In genomic region chr10:38586061-38586460, GRCm38 (mm10) we compare ENCODE assay signal across 17 mouse cellular contexts.
"Had no signal": no experiment of that assay in that cellular context is flagged by ENCODE, and none has a peak within 500 bp of the region (broad histone marks: within the 10 kb centered on the region; RNA-seq: fewer than 3 reads in every experiment).

No protein-coding gene starts in this region.

- H3K27me3 ChIP-seq: neural tube, embryonic 12.5 days; neural tube, embryonic 13.5 days; neural tube, embryonic 15.5 days; stomach, embryonic 15.5 days had no signal

- H3K9me3 ChIP-seq: neural tube, embryonic 12.5 days; neural tube, embryonic 13.5 days; neural tube, embryonic 15.5 days; stomach, embryonic 15.5 days had no signal

- H3K4me1 ChIP-seq: neural tube, embryonic 12.5 days; neural tube, embryonic 13.5 days; neural tube, embryonic 15.5 days; stomach, embryonic 15.5 days had no signal

- H3K4me2 ChIP-seq: neural tube, embryonic 12.5 days; neural tube, embryonic 13.5 days; neural tube, embryonic 15.5 days; stomach, embryonic 15.5 days had no signal

- H3K4me3 ChIP-seq: neural tube, embryonic 12.5 days; neural tube, embryonic 13.5 days; neural tube, embryonic 15.5 days; stomach, embryonic 15.5 days had no signal

- H3K36me3 ChIP-seq: neural tube, embryonic 12.5 days; neural tube, embryonic 13.5 days; neural tube, embryonic 15.5 days; stomach, embryonic 15.5 days had no signal

- H3K9ac ChIP-seq: neural tube, embryonic 12.5 days; neural tube, embryonic 13.5 days; neural tube, embryonic 15.5 days; stomach, embryonic 15.5 days had no signal

- DNase-seq: retina, postnatal 1 day; right cerebral cortex, adult 18-20 months; right cerebral cortex, postnatal 14 days; right cerebral cortex, postnatal 25 days; right cerebral cortex, postnatal 4 days; spleen, adult 18-20 months; thymus, adult 18-20 months; thymus, adult 2 months; thymus, postnatal 14 days; thymus, postnatal 25 days; thymus, postnatal 36 days; thymus, postnatal 4 days had no signal

- H3K27ac ChIP-seq: neural tube, embryonic 12.5 days; neural tube, embryonic 13.5 days; neural tube, embryonic 15.5 days; stomach, embryonic 15.5 days; stomach, postnatal 0 days had no signal
